Mouse (Mus musculus) olfactory bulb, adult 2 months (tissue): Measurements from ENCODE around the gene Lims1. TPM values are rescaled to one million over a fixed set of nuclear protein-coding genes. Genes with fewer than 3 reads are reported as not detected.

Experiments used
- H3K27ac ChIP-seq: fragments of 200-500 bp; 2 replicates; pipeline ENCODE4 v1.5.1; 2012; ENCODE audit warnings: low read depth, low read length; ENCODE audit not compliant: insufficient read depth
- H3K4me1 ChIP-seq: fragments of 200-500 bp; 2 replicates; pipeline ENCODE4 v1.6.1; 2012; ENCODE audit warnings: low read length; ENCODE audit not compliant: control insufficient read depth, insufficient read depth
- H3K4me3 ChIP-seq: fragments of 200-500 bp; 2 replicates; pipeline ENCODE4 v1.5.1; 2012; ENCODE audit warnings: mild to moderate bottlenecking, low read depth, low read length, moderate library complexity; ENCODE audit not compliant: insufficient read depth
- CTCF ChIP-seq: fragments of 200-500 bp; IDR thresholded peaks from 2 replicates; pipeline ENCODE4 v1.5.1; 2012; ENCODE audit warnings: low read depth, mild to moderate bottlenecking, low read length, moderate library complexity; ENCODE audit not compliant: insufficient read depth
- POLR2A ChIP-seq: fragments of 200-500 bp; IDR thresholded peaks from 2 replicates; pipeline ENCODE4 v1.6.1; 2012; ENCODE audit warnings: mild to moderate bottlenecking, low read depth, low read length, moderate library complexity; ENCODE audit not compliant: insufficient read depth
- WGBS: fragments of 180-500 bp; shearing (Covaris S2); methylation state at CpG from one replicate; pipeline ENCODE4 v1.1.7; 2018; 5-methylcytosine and 5-hydroxymethylcytosine counted together
- polyA plus RNA-seq: library from polyadenylated mRNA; stranded (reverse); fragments of >200 nt; gene quantifications from 2 replicates; pipeline ENCODE4 v1.2.4, GENCODE M21; 2012; ENCODE audit warnings: low replicate concordance; ENCODE audit not compliant: missing spikeins, insufficient read depth, insufficient read length

Gene Lims1
- polyA plus RNA-seq, 1 experiment = not detected

DNA sequence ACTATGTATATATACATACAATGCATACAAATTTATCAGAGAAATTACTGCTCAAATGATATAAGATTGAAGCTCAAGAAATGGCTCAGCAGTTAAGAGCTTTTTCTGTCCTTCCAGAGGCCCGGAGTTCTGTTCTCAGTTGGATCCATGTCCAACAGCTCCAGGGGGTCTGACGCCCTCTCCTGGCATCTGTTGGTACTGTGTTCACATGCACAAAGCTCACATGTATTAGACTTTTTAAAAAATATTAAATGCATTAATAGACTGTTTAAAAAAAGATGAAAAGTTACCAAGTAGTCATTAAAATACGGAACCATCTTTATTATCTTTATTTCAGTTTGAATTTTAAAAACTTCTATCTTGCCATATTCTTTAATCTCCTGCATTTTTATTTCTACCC is 65.4 kb downstream of the Lims1 start:
- H3K4me1 ChIP-seq = peaks cover 5% of the 10 kb centered on the region
- WGBS = 79% methylated on average over 3 of the region's 3 CpGs
- no peak overlapping the region for H3K4me3 ChIP-seq
- no peak overlapping the region for H3K27ac ChIP-seq
- TF ChIP-seq POLR2A (no peak), CTCF (no peak)

GRCm38 (mm10) chr10:58389151-58389550 is 65.9 kb downstream of the Lims1 start:
- H3K27ac ChIP-seq = no peak overlapping the region
- peaks cover 6% of the 10 kb centered on the region for H3K4me1 ChIP-seq
- WGBS = 73% methylated on average over 3 of the region's 3 CpGs
- no peak overlapping the region for H3K4me3 ChIP-seq
- TF ChIP-seq POLR2A = no peak
- no peak for TF ChIP-seq CTCF

GRCm38 (mm10) chr10:58392435-58392834 is 69.2 kb downstream of the Lims1 start:
- Histone ChIP-seq H3K27ac (no peak overlapping the region), H3K4me3 (no peak overlapping the region), H3K4me1 (peaks cover 9% of the 10 kb centered on the region)
- WGBS = 47% methylated on average over 4 of the region's 4 CpGs
- no peak for TF ChIP-seq CTCF
- no peak for TF ChIP-seq POLR2A

- WGBS = 62% methylated on average over 7 of the region's 7 CpGs
- H3K4me1 ChIP-seq = peaks cover 9% of the 10 kb centered on the region
- H3K27ac ChIP-seq = peak overlapping the region; percentile 54
- no peak for TF ChIP-seq CTCF
- TF ChIP-seq POLR2A = no peak
- H3K4me3 ChIP-seq = no peak overlapping the region
These were observed 70.1 kb downstream of the Lims1 start for GRCm38 (mm10) chr10:58393026-58394014.

- peaks cover 9% of the 10 kb centered on the region for H3K4me1 ChIP-seq
- no peak overlapping the region for H3K4me3 ChIP-seq
- H3K27ac ChIP-seq = peak overlapping the region; percentile 70
- no peak for TF ChIP-seq POLR2A
- no peak for TF ChIP-seq CTCF
- 41% methylated on average over 10 of the region's 10 CpGs for WGBS
These were observed 70.9 kb downstream of the Lims1 start for GRCm38 (mm10) chr10:58394170-58394569.

- no peak overlapping the region for H3K4me3 ChIP-seq
- H3K4me1 ChIP-seq = peaks cover 9% of the 10 kb centered on the region
- 95% methylated on average over 4 of the region's 4 CpGs for WGBS
- TF ChIP-seq CTCF = no peak
- TF ChIP-seq POLR2A = no peak
- H3K27ac ChIP-seq = no peak overlapping the region
These were observed 72.0 kb downstream of the Lims1 start for GRCm38 (mm10) chr10:58395315-58395714.

- 87% methylated on average over 2 of the region's 2 CpGs for WGBS
- no peak for TF ChIP-seq POLR2A
- no peak for TF ChIP-seq CTCF
- Histone ChIP-seq H3K4me3 (no peak overlapping the region), H3K27ac (no peak overlapping the region), H3K4me1 (peaks cover 9% of the 10 kb centered on the region)
These were observed 72.5 kb downstream of the Lims1 start for GRCm38 (mm10) chr10:58395723-58396122.

DNA sequence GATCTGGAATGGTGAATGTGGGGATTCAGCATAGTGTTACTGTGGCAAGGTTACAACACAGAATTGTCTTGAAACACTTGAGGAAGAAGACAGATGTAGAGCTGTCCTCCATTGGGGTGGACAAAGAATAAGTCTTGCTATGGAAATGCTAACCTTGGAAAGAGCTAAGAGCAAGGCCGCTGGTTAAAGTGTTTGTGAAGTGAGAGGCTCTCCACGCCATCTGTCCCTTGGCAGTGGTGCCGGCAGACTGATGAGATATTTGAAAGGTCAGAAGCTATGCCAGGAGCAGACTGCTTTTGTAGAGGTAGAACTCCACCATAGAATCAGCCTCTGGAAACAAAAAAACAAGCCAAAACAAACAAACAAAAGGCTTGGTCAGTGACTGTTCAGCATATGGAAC is 73.3 kb downstream of the Lims1 start:
- WGBS = 53% methylated on average over 3 of the region's 3 CpGs
- TF ChIP-seq POLR2A = no peak
- no peak for TF ChIP-seq CTCF
- H3K4me1 ChIP-seq = peaks cover 9% of the 10 kb centered on the region
- H3K27ac ChIP-seq = 0 out of 2 replicates have a peak overlapping the region, but pooled peaks have one; percentile 26
- no peak overlapping the region for H3K4me3 ChIP-seq

DNA sequence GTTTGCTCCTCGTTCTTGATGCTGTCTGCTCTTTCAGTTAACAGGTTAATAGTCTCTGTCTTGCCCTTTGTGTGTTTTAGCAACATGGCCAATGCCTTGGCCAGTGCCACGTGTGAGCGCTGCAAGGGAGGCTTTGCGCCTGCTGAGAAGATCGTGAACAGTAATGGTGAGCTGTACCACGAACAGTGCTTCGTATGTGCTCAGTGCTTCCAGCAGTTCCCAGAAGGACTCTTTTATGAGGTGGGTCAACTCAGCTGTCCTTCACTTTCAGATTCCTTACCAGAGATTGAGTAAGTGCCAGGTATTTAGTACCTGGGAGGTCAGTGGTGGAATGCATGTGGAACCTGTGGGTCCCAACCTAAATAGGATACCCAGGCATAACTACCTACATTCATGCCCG is 75.7 kb downstream of the Lims1 start:
- peaks cover 9% of the 10 kb centered on the region for H3K4me1 ChIP-seq

More for the DNA sequence above, 75.7 kb downstream of the Lims1 start:
- TF ChIP-seq CTCF (no peak), POLR2A (no peak)
- Histone ChIP-seq H3K27ac (no peak overlapping the region), H3K4me3 (no peak overlapping the region)
- WGBS = 92% methylated on average over 8 of the region's 8 CpGs
